Mouse (Mus musculus): ENCODE data around the gene Anxa6.

Gene Anxa6

GRCm38 (mm10) chr11:55033040-55033660 lies at the start of gene Anxa6:
TSS of gene Anxa6 (minus strand) at chr11:55033445.
- DNase-seq: peak; percentile 88 to 92

GRCm38 (mm10) chr11:55081206-55081605 lies 48.0 kb upstream of the Anxa6 start:
- no peak for DNase-seq

- no peak for DNase-seq
Measured at GRCm38 (mm10) chr11:55079180-55079579, 45.9 kb upstream of the Anxa6 start.

GRCm38 (mm10) chr11:55078502-55078901 lies 45.3 kb upstream of the Anxa6 start:
- DNase-seq: no peak

- DNase-seq: peak; percentile 71 to 75
Measured at GRCm38 (mm10) chr11:55077331-55078231, 44.3 kb upstream of the Anxa6 start, which contains the start of gene Ccdc69. TSS of gene Ccdc69 (minus strand) at chr11:55078131.

- no peak for DNase-seq
Measured at GRCm38 (mm10) chr11:55076234-55076633, 43.0 kb upstream of the Anxa6 start.

- peak; percentile 78 to 85 for DNase-seq
Measured at GRCm38 (mm10) chr11:55075602-55076001, 42.4 kb upstream of the Anxa6 start.

GRCm38 (mm10) chr11:55073191-55073590 lies 39.9 kb upstream of the Anxa6 start:
- DNase-seq: no peak

- DNase-seq: no peak
Measured at GRCm38 (mm10) chr11:55072467-55072866, 39.2 kb upstream of the Anxa6 start.

- DNase-seq: no peak
Measured at GRCm38 (mm10) chr11:55071344-55071743, 38.1 kb upstream of the Anxa6 start.

GRCm38 (mm10) chr11:55069023-55069422 lies 35.8 kb upstream of the Anxa6 start:
- no peak for DNase-seq

- DNase-seq: no peak
Measured at GRCm38 (mm10) chr11:55066921-55067320, 33.7 kb upstream of the Anxa6 start.

GRCm38 (mm10) chr11:55062856-55063255 lies 29.6 kb upstream of the Anxa6 start:
- DNase-seq: no peak

- no peak for DNase-seq
Measured at GRCm38 (mm10) chr11:55060802-55061201, 27.6 kb upstream of the Anxa6 start.

GRCm38 (mm10) chr11:55057511-55057910 lies 24.3 kb upstream of the Anxa6 start:
- DNase-seq: no peak

GRCm38 (mm10) chr11:55050837-55051510 lies 17.7 kb upstream of the Anxa6 start:
- no peak for DNase-seq

GRCm38 (mm10) chr11:55046600-55046999 lies 13.4 kb upstream of the Anxa6 start:
- DNase-seq: peak in 1 of 2 experiments; percentile 42

- peak in 1 of 2 experiments; percentile 35 for DNase-seq
Measured at GRCm38 (mm10) chr11:55041348-55041747, 8.1 kb upstream of the Anxa6 start.

GRCm38 (mm10) chr11:55039591-55039990 lies 6.3 kb upstream of the Anxa6 start:
- peak; percentile 77 to 88 for DNase-seq

- DNase-seq: no peak
Measured at GRCm38 (mm10) chr11:55036601-55037000, 3.4 kb upstream of the Anxa6 start.

GRCm38 (mm10) chr11:55032286-55032685 lies 959 bp downstream of the Anxa6 start:
- DNase-seq: no peak

- DNase-seq: no peak
Measured at GRCm38 (mm10) chr11:55031991-55032280, 1.3 kb downstream of the Anxa6 start.

GRCm38 (mm10) chr11:55031211-55031990 lies 1.8 kb downstream of the Anxa6 start:
- no peak for DNase-seq

All from cerebellum, postnatal 25 days (tissue).